Mouse (Mus musculus) kidney, adult 18-20 months (tissue): ENCODE results near the gene Ackr4.

Experiments used
- DNase-seq: peaks from one replicate; pipeline ENCODE4 v3.0.0; 2021

Ackr4 gene

DNA sequence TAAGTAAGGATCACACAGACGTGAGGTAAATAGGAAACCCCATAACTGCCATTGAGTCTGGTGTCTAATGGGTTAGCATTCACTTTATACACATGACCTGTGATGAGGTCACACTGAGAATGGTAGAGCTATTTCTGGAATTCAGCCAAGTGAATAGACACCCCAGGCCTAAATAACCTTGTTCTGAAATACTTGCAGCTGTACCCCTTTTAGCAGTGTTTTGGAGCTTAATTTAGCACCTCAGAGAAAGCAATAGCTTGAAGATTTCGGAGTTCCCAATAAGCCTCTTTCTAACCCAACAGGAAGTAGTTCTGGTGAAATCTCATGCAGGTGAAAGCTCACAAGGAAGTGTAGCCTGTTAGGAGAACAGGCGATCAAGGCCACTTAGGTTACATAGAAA, at the start of gene Ackr4:
TSS of gene Ackr4 (minus strand) at position 101 of the 400 bp plus-strand sequence.
- DNase-seq, result no peak

DNA sequence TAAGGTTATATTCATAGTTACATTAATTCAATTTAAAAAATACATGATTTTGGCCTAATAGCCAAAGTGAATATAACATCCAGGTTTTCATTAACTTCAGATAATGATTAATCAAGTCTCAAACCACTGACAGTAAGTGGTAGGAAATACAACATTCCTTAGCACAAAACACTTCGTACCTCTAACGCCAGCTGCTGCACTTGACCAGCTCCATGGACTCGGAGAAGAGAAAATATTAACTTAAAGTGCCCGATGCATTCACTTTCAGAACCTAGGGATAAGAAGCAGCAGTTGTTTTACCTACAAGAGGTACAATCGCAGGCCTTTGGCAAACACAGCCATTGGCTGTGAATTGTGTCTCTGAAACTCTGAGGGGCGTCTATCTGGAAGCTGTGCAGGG, 45.6 kb upstream of the Ackr4 start:
- DNase-seq, result peak; percentile 33

DNA sequence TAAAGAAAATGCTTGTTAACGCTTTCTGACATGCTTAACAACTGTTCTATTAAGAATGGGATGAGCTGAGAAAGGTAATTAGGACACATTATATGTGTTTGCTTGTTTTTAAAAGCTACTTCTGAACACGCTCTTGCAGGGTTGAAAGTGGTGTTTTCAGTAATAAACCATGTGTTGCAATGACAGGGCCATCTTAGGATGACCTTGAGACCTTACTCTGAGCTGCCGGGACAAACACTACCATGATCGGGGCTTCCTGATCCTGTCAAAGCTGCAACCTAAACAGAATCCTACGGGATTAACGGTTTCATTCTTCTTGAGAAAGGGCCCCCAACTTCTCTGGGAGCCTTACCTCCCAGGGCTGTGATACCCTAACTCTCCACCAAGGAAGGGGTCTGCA, 44.9 kb upstream of the Ackr4 start:
- no peak for DNase-seq

DNA sequence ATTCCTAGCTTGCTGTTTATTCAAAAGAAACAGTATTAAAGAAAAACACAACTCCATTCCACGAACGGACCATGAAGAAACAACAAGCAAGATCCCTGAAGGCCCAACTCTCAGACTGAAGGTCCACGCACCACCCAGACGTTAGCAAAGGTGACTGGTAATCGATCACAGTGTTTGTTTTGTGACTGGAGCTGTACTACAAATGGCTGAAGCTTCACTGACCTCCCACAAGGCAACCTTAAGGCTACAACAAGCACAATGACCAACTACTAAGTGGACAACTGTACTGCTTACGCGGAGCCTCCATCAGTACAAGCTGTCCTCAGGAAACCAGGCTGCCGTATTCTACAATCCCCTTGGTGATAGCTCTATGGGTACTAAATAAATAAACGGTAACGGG, 43.3 kb upstream of the Ackr4 start:
- no peak for DNase-seq

DNA sequence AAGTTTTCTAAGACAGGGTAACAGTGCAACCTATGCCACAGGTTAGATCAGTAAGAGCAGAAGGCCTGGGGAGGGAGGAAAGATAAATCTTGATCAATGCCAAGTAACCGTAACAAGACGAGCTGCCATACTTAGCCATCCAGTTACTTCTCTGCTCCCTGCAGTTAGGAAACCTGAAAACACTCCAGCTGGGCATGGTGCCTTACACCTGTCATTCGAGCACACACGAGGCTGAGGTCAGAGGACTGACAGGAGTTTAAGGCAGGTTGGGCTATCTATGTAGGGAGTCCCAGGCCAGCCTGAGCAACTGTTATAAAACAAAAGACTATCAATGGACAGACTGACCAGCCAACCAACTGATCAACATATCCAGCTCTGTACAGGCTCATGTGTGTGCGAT, 39.2 kb upstream of the Ackr4 start:
- DNase-seq, result no peak

DNA sequence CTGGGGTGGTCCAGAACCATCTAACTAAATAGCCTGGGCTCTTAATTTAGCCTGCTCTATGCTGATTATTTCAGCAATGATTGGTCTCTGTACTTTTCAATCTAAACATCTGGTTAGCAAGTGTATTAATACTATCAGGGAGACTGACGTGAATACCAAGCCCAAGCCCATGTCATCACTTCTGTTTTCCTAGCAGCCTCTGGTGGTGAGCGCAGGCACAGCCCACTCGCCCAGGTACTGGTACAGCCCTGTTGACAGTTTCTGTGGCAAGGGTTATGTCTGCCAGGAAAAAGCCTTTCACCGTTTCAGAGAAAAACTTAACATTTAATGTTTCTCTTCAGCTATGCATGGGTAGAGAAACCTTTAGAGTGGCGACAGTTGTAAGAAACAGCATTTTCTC, 37.5 kb upstream of the Ackr4 start:
- no peak for DNase-seq

DNA sequence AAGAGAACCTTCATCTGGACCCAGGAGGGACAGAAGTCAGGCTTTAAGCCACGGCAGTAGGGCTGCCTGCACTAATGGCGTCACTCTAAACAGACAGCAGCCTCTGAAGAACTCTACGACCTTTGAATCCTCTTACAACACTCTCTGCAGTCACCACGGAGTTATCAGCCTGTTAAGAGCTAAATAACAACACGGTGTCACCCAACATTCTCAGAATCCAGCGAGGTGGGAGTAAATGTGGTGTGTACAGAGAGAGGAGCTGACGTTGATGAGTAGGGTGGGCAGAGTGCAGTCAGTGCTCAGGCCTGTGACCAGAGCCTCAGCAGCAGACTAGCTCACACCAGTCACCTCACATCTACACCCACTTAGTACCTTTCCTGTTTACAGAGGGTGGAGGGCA, 34.4 kb upstream of the Ackr4 start:
- no peak for DNase-seq

DNA sequence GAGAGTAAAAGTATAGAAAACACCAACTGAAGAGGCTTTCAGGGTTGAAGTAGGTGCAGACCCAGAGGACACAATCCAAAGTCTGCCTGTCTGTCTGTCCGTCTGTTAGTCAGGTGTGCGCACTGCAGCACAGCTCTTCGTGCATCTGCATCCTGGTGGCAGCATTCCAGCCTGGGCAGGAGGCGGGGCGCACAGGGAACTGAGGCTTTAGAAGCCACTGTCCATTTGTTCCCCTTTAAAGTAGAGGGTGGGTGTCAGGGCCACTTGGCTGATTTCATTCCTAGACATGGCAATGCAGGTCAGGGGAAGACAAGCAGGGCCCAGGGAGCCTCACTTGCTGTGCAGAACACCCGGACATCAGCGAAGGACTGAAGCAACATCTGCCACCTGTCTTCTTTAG, 30.6 kb upstream of the Ackr4 start:
- DNase-seq, result no peak

DNA sequence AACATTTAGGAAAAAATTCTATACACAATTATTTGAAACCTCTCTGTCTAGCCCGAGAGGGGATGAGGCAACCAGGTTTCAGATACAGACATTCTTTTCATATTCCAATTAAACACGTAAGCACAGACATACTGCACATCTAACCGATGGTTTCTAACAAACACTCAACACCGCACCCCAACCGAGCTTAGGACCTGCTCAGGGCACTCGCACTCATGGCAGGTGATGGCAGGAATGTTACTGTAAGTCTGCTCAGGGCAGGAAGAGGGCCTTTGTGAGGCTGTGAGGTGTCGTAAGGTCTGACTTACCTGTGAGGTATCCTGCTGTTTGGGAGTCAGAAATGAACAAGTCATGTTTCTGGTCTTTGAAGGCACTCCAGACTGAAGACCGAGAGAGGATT, 29.8 kb upstream of the Ackr4 start:
- no peak for DNase-seq

DNA sequence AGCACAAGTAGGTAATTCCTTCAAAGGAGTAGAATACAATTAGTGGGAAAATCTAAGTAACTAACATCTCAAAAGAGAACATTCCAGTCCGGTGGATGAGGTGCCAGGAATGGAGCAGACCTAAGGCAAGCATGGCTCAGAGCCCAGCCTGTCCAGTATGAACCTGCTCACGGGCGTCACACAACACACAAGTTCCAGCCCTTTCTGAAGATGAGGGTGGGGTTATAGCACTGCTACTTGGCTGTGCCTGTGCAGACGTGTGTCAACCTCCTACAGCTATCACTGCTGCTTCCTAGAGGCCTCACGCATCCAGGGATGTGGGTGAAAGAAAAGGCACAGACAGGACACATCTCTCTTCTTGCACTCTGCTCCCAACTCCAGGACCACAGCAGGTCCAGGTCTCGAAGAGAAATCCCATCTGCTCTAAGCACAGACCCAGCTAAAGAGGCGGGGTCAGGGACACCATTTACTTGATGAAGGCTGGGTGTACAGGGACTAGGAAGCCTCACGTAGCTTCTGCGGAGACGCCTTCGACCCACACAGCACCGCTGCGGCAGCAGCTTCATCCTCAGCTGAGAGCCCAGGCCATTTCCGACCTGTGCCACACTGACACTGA, 28.5 kb upstream of the Ackr4 start:
- DNase-seq, result peak; percentile 17

DNA sequence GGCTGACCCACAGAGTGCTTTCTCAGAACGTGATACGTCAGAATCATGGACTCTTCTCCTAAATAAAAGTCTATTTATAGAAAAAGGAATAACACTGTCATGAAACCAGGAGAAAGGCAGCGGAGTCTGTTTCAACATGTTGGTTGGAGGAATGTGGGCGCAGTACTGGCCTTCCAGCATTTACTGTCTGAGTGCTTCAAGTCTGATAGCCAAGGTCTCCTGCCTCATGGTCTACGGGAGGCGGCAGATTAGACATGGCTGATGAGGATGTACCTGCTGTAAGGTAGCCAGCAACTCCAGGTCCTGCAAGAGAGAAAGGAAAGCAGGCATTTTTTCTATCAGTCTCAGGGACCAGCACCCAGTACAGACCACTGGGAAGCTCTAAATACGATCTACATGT, 25.4 kb upstream of the Ackr4 start:
- no peak for DNase-seq

DNA sequence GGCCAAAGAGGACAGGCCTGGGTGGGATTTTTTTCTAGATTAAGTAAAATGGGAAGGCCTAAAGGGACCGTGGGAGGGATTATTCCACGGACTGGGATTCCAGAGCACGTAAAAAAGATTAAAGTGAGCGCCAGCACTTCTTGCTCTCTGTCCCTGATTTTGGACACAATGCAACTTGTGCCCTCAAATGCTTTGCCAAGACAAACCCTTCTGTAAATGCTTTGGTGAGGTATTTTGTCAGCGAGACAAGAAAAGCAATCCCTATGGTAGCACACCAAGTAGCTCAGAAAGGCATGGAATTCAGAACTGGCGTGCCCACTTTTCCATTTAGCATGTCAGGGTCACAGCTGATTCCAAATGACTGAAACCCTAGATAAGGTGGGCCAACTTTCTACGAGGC, 22.2 kb upstream of the Ackr4 start:
- no peak for DNase-seq

DNA sequence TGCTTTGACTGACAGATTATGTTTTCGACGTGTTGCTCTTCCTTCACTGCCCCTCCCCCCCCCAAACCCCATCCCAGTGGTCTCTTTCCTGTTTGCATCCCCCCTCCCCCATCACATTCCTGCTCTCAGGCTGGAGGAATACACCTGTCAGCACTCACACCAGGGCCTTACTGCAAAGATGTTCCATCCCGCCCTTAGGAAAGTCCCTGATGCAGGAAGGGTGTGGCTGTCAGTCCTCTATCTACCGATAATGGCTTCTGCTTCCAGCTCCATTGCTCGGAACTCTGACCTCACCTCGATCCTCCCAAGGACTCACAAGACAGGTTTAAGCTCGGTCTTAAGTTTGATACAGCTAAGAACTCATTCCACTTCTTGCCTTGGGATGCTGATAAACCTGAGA, 19.9 kb upstream of the Ackr4 start:
- no peak for DNase-seq

DNA sequence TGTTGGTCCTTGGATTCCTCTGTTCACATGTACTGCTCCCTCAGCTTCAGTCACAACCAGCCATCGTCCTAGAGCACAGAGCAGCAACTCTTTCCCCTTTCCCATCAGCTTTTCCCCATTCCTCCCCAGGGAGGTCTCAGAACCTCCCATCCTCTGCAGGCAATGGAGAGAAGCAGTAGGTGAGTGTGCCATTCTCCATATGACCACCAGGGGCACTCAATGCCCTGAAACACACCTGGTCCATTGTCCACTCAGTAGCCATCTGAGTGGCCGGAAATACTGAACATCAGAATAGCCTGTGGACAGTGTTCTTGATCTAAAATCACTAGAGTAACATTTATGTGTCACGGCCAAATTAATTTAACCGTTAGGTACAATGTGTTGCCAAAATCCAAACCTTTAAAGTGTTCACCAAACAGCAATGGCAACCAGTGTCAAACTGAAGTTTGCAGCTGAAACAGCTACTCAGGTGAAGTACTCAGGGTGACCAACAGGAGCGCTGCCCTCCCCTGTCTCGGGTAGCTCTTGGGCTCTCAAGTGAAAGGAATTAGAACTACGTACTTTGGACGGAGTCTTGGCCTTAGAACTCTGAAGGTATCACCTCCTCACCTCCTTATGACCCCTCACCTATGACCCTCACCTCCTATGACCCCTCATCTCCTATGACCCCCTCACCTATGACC, 17.7 kb upstream of the Ackr4 start:
- no peak for DNase-seq

DNA sequence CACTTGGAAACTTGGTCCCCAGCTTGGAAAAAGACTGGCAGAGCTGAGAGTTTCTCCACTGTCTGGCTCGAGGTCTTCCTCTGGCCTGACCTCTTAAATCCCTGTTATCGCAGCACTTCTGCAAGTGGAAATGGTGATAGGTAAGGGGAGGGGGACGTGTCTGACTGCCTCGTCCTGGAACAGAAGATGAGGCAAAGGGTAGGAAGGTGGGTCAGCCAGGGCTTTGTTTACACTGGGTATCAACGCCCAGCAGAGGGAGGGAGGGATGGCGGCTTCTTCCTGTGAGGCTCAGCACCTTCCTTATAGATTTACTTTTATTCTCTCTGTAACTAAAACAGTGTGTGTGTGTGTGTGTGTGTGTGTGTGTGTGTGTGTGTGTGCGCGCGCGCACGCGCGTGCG, 16.1 kb upstream of the Ackr4 start:
- no peak for DNase-seq

DNA sequence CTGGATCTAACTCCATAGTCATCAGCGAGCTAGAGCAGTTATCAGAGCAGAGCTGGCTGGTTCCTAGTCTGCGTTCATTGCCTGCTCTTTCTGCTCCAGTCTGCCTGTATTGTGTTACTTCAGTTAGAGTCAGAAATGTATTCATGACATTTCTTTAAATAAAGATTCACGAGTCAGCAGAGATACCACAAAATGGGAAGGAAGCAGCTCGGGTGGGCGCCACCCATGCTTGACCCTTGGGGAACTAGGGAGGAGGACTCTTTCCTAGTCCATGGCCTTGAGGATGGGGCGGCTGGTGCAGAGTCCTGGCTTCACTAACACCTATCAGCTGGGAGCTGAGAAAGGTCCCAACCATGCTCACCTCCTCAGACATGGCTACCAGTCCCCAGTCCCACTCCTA, 13.6 kb upstream of the Ackr4 start:
- no peak for DNase-seq

DNA sequence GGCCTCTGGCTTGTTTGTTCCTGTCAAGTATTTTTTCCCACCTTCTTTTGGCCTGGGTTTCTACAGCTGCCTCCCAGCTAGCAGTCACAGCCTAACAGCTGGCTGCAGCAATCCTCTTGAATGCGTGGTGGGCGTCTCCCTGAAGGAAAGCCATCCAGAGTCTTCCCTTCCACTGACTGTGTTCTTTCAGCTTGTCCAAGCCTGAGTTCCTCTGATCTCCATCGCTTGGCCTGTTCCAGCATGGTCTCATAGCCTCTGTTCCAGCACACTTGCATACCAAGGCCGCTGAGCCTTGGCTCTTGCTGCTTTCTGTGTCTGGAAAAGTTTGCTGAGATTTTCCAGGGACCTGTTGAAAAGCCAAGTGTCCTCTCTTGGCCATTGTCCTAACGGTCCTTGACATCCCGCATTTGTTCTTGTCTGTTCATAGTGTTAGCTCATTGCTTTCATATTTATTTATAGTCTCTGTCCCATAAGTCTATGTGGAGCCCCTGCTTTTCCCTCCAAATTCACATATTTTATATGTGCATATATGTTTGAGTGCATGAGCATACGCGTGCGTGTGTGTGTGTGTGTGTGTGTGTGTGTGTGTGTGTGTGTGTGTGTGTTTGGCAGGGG, 3.5 kb upstream of the Ackr4 start:
- no peak for DNase-seq

DNA sequence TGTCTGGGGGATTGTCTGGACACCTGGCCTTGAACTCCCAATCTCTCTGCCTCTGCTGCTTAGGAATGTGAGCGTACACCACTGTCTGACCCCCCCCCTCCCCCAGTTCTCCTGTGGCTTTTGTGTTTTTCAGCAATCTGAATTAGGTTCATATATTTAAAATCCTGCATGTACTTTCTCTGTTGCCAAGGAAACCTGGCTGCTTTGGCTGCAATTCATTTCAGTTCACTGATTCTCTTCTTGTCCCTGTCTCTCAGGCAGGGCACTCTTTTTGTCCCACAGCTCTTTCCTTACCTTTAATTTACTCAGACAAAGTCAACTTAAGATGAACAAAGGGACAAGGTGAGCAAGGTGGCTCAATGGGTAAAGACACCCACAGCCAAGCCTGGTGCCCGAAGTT, 1.4 kb upstream of the Ackr4 start:
- DNase-seq, result no peak

DNA sequence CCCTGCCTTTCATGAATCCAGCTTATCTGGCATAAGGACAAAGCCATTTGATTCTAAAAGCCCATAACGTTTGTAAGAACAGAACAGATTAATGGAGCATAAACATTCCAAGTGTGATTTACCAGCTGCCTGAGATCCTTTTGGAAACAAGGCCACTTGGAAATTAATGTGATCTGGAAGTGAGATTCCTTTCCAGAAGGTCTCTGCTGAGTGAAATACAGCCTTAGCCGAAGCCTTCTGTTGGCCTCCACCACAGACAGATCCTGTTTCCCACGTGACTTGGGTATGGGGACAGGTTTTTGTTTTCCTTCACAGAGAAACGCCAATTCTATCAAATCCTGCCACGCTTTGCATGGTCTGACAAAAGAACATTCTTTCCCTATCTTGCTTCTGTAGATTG, 3.1 kb downstream of the Ackr4 start:
- DNase-seq, result no peak

DNA sequence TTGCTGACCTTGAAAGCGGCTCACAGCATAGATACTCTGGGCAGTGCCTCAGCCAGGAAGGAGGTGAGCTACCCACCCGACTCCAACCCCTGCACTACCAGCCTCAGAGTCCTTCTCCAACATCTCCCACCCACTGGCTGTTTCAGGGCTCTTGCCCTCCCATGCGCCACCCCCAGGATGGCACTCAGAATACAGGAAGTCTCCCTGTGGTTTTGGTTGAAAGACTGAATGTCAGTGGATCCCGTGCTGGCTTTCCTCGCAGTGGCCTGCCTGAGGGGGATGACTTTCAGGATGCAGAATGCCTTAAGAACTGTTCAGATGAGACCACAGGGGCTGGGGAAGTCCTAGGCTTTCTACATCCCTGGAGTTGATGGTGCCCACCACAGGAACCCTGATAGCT, 3.6 kb downstream of the Ackr4 start:
- no peak for DNase-seq

DNA sequence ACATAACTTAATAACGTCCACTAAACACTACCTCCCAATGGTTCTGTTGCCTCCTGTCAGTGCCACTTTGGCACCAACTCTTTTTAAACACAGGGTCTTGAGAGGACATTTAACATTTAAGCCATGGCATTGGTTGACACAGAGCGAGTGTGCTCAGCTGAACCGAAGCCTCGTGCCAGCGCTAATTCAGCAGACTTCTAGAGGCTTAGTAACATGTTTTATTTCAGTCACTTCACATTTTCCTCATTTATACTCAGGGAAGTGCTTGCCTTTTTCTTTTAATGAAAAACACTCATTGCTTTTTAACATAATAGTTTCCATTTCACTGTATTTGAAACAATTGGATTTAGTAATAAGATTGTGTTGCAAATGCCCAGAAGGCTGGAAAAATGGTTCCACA, 17.6 kb downstream of the Ackr4 start:
- no peak for DNase-seq

DNA sequence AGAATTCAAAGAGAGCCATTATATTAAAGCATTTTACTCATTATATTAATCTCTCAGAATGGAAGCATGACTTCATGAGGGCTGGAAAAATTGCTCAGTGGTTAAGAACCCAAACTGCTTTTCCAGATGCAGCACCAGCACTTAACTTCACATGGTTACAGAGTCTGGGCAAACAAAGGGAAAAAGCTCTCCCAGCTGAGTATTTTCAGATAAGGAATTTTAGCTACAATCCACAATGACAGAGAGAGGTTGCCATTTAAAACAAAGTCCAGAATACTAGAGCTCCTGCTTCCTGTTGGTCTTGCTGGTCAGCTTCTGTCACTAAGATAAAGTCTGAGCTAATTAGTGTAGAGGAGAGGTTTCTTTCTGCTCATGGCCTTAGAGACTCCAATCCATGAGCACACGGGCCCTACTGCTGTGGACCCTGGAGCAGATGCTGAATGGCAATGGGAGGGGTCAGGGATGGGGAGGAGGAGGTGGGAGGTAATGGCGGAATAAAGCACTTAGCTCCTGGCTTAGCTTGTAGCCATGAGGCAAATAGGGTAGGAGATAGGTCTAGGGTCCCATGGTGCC, 18.1 kb downstream of the Ackr4 start:
- no peak for DNase-seq

DNA sequence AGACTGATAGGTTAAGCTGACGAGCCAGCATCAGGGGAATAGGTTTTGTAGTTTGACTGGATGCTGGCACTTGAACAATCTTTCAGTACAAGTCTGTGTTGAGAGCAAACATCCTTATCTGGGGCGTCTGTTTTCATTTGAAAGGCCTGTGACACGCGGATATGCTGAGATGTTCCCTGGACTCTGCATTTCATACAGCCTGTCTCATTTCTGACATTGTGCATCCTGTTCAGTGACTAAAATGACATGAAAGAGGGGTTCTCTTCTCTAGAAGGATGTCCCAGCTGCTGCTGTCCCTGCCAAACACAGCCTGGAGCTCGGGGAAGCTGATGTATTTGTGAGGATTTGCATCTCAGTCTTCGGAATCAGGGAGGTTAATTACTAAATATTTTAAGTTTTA, 19.3 kb downstream of the Ackr4 start:
- no peak for DNase-seq

DNA sequence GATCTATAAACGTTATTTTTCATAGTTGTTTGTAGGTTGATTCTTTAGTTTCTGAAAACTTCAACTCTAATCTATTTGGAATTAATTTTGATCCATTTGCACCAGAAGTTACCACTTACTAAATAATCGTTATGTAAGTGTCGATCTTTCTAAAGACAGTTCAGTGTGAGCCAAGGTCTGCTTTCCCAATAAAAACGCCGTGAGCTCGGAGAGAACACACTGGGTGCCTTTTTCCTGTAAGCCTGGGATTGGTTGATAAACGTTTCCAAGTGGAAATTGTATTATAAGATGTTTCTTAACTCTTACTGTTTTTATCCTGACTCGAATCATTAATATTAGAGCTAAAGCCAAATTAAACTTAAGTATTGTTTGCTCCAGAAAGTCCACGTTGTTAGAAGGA, 19.8 kb downstream of the Ackr4 start:
- DNase-seq, result no peak

DNA sequence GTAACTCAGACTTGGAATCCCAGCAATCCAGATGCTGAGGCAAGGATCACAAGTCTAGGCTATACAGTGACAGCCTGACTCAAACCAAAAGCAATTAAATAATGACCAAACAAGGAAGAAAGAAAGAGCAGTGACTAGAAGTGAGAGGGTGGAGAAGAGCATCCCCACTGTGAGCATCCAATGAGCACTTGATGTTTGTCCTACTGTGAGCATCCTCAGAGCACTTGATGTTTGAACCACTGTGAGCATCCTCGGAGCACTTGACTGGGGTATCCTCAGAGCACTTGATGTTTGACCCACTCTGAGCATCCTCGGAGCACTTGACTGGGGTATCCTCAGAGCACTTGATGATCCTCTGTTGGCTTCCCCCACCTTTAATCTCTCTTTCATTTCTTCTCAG, 21.7 kb downstream of the Ackr4 start:
- no peak for DNase-seq
